Mouse (Mus musculus) CH12.LX (cell line): ENCODE measurements around the gene Prdx1. TPM values are rescaled to one million over a fixed set of nuclear protein-coding genes. Genes with fewer than 3 reads are reported as not detected.
A peak's percentile ranks its signal among the peaks of the same experiment; 100 is the strongest.

Experiments
- DNase-seq: peaks from one replicate; pipeline ENCODE4 v3.0.0-alpha.2; 2013; ENCODE audit errors: extremely low read depth
- H3K27ac ChIP-seq: 2 replicates; pipeline ENCODE4 v1.5.1; 2012; ENCODE audit warnings: low read depth, mild to moderate bottlenecking, control low read depth, moderate library complexity; ENCODE audit not compliant: insufficient read depth
- H3K27me3 ChIP-seq: replicated peaks from 2 replicates; pipeline ENCODE3; 2012; ENCODE audit warnings: inconsistent platforms
- H3K36me3 ChIP-seq, 2 experiments: replicated peaks in 1 of 2; 2 replicates each; pipeline versions ENCODE3 to v1.6.1; 2012; ENCODE audit warnings: inconsistent platforms in 1 of 2, low read length in 1 of 2, mild to moderate bottlenecking in 1 of 2, mixed read lengths in 1 of 2, moderate library complexity in 1 of 2; ENCODE audit not compliant: control insufficient read depth in 1 of 2, insufficient read depth in 1 of 2
- H3K4me1 ChIP-seq, 2 experiments: 2 replicates each; pipeline ENCODE4 v1.6.1; 2012; ENCODE audit warnings: inconsistent platforms in 1 of 2, moderate library complexity in 1 of 2; ENCODE audit not compliant: insufficient read depth in 2 of 2, control insufficient read depth in 1 of 2
- H3K4me2 ChIP-seq: 2 replicates; pipeline ENCODE4 v1.6.1; 2012; ENCODE audit warnings: low read depth, mild to moderate bottlenecking, control low read depth; ENCODE audit not compliant: poor library complexity, insufficient read depth, severe bottlenecking
- H3K4me3 ChIP-seq, 3 experiments: fragments of 150-350 bp in 1 of 3; sonication (generic) in 1 of 3; replicated peaks in 1 of 3; 2 replicates each; pipeline versions ENCODE3 to v1.5.1; 2011 to 2012; ENCODE audit warnings: low read depth in 2 of 3, low read length in 2 of 3, mild to moderate bottlenecking in 2 of 3, moderate library complexity in 2 of 3, control low read depth in 1 of 3, improper control_type of control experiment in 1 of 3, inconsistent platforms in 1 of 3, mixed read lengths in 1 of 3; ENCODE audit not compliant: poor library complexity in 1 of 3
- H3K79me2 ChIP-seq: replicated peaks from 2 replicates; pipeline ENCODE4 v1.6.1; 2012; ENCODE audit warnings: mild to moderate bottlenecking, moderate library complexity; ENCODE audit not compliant: control insufficient read depth, poor library complexity, insufficient read depth, severe bottlenecking; ENCODE audit errors: extremely low read depth
- H3K9ac ChIP-seq: 2 replicates; pipeline ENCODE4 v1.6.1; 2012; ENCODE audit warnings: low read depth, mild to moderate bottlenecking, control low read depth, moderate library complexity; ENCODE audit not compliant: insufficient read depth
- H3K9me3 ChIP-seq: replicated peaks from 2 replicates; pipeline ENCODE3; 2012; ENCODE audit warnings: low read length, inconsistent platforms, mixed read lengths
- BHLHE40 ChIP-seq: IDR thresholded peaks from 2 replicates; pipeline ENCODE4 v1.6.1; 2011; ENCODE audit warnings: mild to moderate bottlenecking, low read depth, low read length, improper control_type of control experiment
- CHD1 ChIP-seq: IDR thresholded peaks from 2 replicates; pipeline ENCODE4 v1.6.1; 2012; ENCODE audit warnings: low read depth, low read length, improper control_type of control experiment, inconsistent platforms
- CHD2 ChIP-seq: IDR thresholded peaks from 2 replicates; pipeline ENCODE4 v1.6.1; 2011; ENCODE audit warnings: low read length, improper control_type of control experiment
- E2F4 ChIP-seq: IDR thresholded peaks from 2 replicates; pipeline ENCODE4 v1.6.1; 2011; ENCODE audit warnings: low read depth, low read length, improper control_type of control experiment; ENCODE audit not compliant: insufficient replicate concordance
- ELF1 ChIP-seq: IDR thresholded peaks from 2 replicates; pipeline ENCODE4 v1.6.1; 2014; ENCODE audit warnings: low read depth, mild to moderate bottlenecking, inconsistent platforms, low read length, improper control_type of control experiment
- IRF4 ChIP-seq: IDR thresholded peaks from 2 replicates; pipeline ENCODE4 v1.6.1; 2014; ENCODE audit warnings: low read depth, mild to moderate bottlenecking, inconsistent platforms, low read length, improper control_type of control experiment
- JUN ChIP-seq: IDR thresholded peaks from 2 replicates; pipeline ENCODE4 v1.6.1; 2011; ENCODE audit warnings: low read depth, mild to moderate bottlenecking, low read length, improper control_type of control experiment, moderate library complexity; ENCODE audit not compliant: insufficient read depth
- MAFK ChIP-seq: IDR thresholded peaks from 2 replicates; pipeline ENCODE4 v1.6.1; 2011; ENCODE audit warnings: low read length, improper control_type of control experiment; ENCODE audit not compliant: insufficient replicate concordance
- MAZ ChIP-seq: IDR thresholded peaks from 2 replicates; pipeline ENCODE4 v1.6.1; 2012; ENCODE audit warnings: low read depth, mild to moderate bottlenecking, inconsistent platforms, low read length, improper control_type of control experiment, moderate library complexity
- MXI1 ChIP-seq: IDR thresholded peaks from 2 replicates; pipeline ENCODE4 v1.6.1; 2011; ENCODE audit warnings: mild to moderate bottlenecking, low read depth, low read length, improper control_type of control experiment
- MYC ChIP-seq: IDR thresholded peaks from 2 replicates; pipeline ENCODE4 v1.6.1; 2011; ENCODE audit warnings: low read depth, mild to moderate bottlenecking, improper control_type of control experiment, low read length
- NRF1 ChIP-seq: IDR thresholded peaks from 2 replicates; pipeline ENCODE4 v1.6.1; 2014; ENCODE audit warnings: low read depth, mild to moderate bottlenecking, inconsistent platforms, low read length, improper control_type of control experiment, moderate library complexity
- PAX5 ChIP-seq: IDR thresholded peaks from 2 replicates; pipeline ENCODE4 v1.6.1; 2012; ENCODE audit warnings: low read length, inconsistent platforms, mixed read lengths
- POLR2AphosphoS2 ChIP-seq: IDR thresholded peaks from 2 replicates; pipeline ENCODE4 v1.6.1; 2011; ENCODE audit warnings: low read depth, low read length, improper control_type of control experiment
- RCOR1 ChIP-seq: conservative IDR thresholded peaks from 2 replicates; pipeline ENCODE4 v1.6.1; 2012; ENCODE audit warnings: low read depth, mild to moderate bottlenecking, inconsistent platforms, low read length, improper control_type of control experiment
- SIN3A ChIP-seq: IDR thresholded peaks from 2 replicates; pipeline ENCODE4 v1.6.1; 2012; ENCODE audit warnings: low read length, improper control_type of control experiment, inconsistent platforms
- TBP ChIP-seq: conservative IDR thresholded peaks from 2 replicates; pipeline ENCODE4 v1.6.1; 2011; ENCODE audit warnings: low read depth, low read length, improper control_type of control experiment
- TCF12 ChIP-seq: IDR thresholded peaks from 2 replicates; pipeline ENCODE4 v1.6.1; 2014; ENCODE audit warnings: low read depth, mild to moderate bottlenecking, inconsistent platforms, low read length, improper control_type of control experiment
- USF1 ChIP-seq: IDR thresholded peaks from 2 replicates; pipeline ENCODE4 v1.6.1; 2014; ENCODE audit warnings: low read depth, mild to moderate bottlenecking, inconsistent platforms, low read length, improper control_type of control experiment
- ZC3H11A ChIP-seq: IDR thresholded peaks from 2 replicates; pipeline ENCODE4 v1.6.1; 2012; ENCODE audit warnings: low read depth, mild to moderate bottlenecking, inconsistent platforms, low read length, improper control_type of control experiment
- ZMIZ1 ChIP-seq: IDR thresholded peaks from 2 replicates; pipeline ENCODE4 v1.6.1; 2012; ENCODE audit warnings: low read depth, mild to moderate bottlenecking, inconsistent platforms, low read length, improper control_type of control experiment
- dilution Hi-C: fragments of 300-500 bp; cut with MboI; formaldehyde crosslinking; loops from 2 replicates; pipeline ENCODE4 v1.14.3; 2020; ENCODE audit warnings: low sequenced_read_pairs; ENCODE audit not compliant: extremely low pct_unique_long_range_greater_than_20kb, extremely low pct_ligation_motif_present
- in situ Hi-C: fragments of 300-500 bp; cut with MboI; formaldehyde crosslinking; loops from 3 replicates; pipeline ENCODE4 v1.14.3; 2019; ENCODE audit warnings: low sequenced_read_pairs, low pct_ligation_motif_present, low pct_unique_long_range_greater_than_20kb, mixed read lengths
- polyA plus RNA-seq: library from polyadenylated mRNA; unstranded; fragments of >175 nt; gene quantifications from 2 replicates; pipeline ENCODE4 v1.2.1, GENCODE M21; 2012; ENCODE audit warnings: low read depth; ENCODE audit not compliant: insufficient read length
- total RNA-seq, 2 experiments: library from RNA; depleted of rRNA; stranded (reverse); fragments of 300-350 nt in 1 of 2; fragments of >200 nt in 1 of 2; gene quantifications; 2 replicates each; pipeline ENCODE4 v1.2.3; 2012 to 2014

The Prdx1 gene
- total and polyA plus RNA-seq, 3 experiments, result 269 to 1,274 (median 934) TPM

DNA sequence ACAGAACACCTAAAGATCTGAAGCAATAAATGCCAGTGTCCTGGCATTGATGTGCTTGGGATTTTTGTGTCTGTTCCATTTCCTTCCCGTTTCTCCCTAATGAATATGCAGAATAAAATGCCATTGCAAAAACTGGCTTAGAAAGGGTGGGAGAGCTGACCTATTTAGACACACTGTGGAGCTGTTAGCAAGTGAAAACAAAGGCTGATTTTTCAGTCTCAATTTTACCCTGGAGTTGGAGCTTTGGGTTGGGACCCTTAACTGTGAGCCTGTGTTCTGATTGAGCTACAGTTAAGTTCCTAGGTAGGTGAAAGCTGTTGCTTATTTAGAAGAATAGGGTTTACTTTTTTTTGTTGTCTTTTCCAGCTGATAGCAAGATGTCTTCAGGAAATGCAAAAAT lies 1.7 kb downstream of the Prdx1 start:
- in situ Hi-C loops, result no loop called here

DNA sequence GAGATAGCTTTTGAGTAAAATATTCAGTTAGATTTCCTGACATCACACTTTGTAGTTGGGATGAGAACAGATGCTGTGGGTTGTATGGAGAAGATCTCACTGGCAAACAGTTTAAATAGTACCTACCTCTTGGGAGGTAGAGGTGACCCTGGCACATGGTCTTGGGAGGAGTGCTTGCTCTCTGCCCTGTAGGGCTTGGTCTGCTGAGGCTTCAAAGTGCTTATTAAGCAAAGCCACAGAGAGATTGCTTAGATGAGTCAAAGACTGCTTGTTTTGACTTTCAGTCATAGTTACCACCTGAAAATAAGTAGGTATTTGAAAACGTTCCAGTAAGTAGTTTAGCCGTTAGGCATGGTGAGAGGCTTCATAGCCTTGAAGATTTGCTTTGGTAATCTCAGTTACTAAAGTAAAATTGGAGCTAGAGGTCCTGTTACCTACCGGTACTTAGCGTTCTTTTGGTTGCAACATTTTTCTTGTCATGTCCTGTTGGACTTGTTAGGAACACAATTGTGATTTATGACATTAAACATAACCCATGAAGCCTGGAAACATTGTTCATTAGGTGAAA lies 4.0 kb downstream of the Prdx1 start:
- Histone ChIP-seq H3K27ac (no peak overlapping the region), H3K4me2 (peak overlapping the region; percentile 88), H3K27me3 (no peaks in the 10 kb centered on the region)
- DNase-seq, result no peak
- TF ChIP-seq CHD2 (no peak), CHD1 (no peak), PAX5 (no peak), MAFK (peak; percentile 78; the same call in 1 of the 2 replicates), ZC3H11A (no peak), IRF4 (0 out of 2 replicates have a peak, but pooled peaks have one; percentile 20), MXI1 (peak; percentile 45; the same call in 1 of the 2 replicates)
- TF ChIP-seq, all 38 proteins: peak for 3
- dilution Hi-C loops (no loop called here), in situ Hi-C loops (no loop called here)
- peak overlapping the region in 2 of 3 experiments; percentile 35 for H3K4me3 ChIP-seq
- peaks cover 45 to 68% of the 10 kb centered on the region in 2 experiments for H3K36me3 ChIP-seq
- no peaks in the 10 kb centered on the region for H3K9me3 ChIP-seq
- peaks cover 82% of the 10 kb centered on the region for H3K79me2 ChIP-seq
- peaks cover 7 to 47% of the 10 kb centered on the region in 2 experiments; a peak in 3 of 4 replicates for H3K4me1 ChIP-seq
- H3K9ac ChIP-seq, result peak overlapping the region; percentile 42; the same call in 1 of the 2 replicates

More for the DNA sequence above, 1.7 kb downstream of the Prdx1 start:
- H3K9ac ChIP-seq, result peak overlapping the region; percentile 77
- H3K27ac ChIP-seq, result no peak overlapping the region
- peak overlapping the region; percentile 95 for H3K4me2 ChIP-seq
- peaks cover 64% of the 10 kb centered on the region for H3K79me2 ChIP-seq
- H3K36me3 ChIP-seq, result peaks cover 30 to 48% of the 10 kb centered on the region in 2 experiments
- peaks cover 7 to 57% of the 10 kb centered on the region in 2 experiments; a peak in 3 of 4 replicates for H3K4me1 ChIP-seq
- DNase-seq, result no peak
- H3K27me3 ChIP-seq, result no peaks in the 10 kb centered on the region
- no peaks in the 10 kb centered on the region for H3K9me3 ChIP-seq
- peak overlapping the region; percentile 75 to 85 (median 75) for H3K4me3 ChIP-seq
- dilution Hi-C loops, result no loop called here
- TF ChIP-seq JUN (no peak), ZMIZ1 (no peak), MYC (no peak), RCOR1 (no peak), TCF12 (no peak), USF1 (no peak), MAZ (no peak), ZC3H11A (no peak), NRF1 (no peak), MAFK (no peak), E2F4 (no peak), POLR2AphosphoS2 (no peak), SIN3A (no peak), MXI1 (no peak), BHLHE40 (no peak), CHD1 (no peak), TBP (no peak), ELF1 (no peak)
- TF ChIP-seq, all 38 proteins: peak for 0
